Mouse (Mus musculus): ENCODE measurements around the gene G3bp1.

DNA sequence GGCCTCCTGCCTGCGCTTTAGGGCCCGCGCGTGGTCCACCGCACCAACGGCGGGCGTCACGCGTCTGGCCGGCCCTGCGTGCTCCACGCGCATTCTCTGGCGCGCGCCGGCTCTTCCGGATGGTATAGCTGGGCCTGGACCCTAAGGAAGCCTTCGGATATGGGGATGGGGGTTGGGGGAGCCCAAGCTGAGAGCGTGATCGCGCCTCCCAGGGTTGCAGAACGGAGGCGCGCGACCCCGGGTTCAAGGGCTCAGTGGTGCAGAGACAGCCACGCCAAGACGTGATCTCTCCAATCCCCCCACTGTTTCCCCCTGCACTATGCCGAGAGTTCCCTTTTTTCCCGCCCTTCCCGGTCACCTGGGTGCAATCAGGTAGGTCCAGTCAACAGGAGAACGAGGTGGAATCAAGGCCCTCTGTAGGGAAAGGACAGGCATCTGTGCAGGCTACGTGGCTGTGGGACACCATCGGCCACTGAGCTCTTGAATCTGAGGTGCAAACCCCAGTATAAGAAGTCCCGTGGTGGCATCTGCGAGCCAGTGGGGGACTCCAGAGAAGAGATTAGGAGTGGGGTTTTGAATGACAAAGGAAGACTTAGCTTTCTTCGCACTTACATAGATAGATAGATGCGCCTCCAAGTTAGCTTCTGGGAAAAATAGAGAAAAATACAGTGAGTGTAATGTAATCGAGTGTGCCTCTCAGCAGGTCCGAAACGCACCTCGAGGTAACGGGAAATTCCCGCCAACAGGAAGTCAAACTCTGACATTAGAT lies 622 bp downstream of the G3bp1 start:
- no peak for TF ChIP-seq CTCF (conservative IDR thresholded peaks at IDR 0.05 in 1 of 2, IDR thresholded peaks at IDR 0.05 in 1 of 2; ENCODE audit: low read depth in 2 of 2, low read length in 2 of 2)
- TF ChIP-seq GABPA (IDR thresholded peaks at IDR 0.05; ENCODE audit: insufficient replicate concordance, low read depth, low read length), result no peak
- peak; percentile 31 for TF ChIP-seq MAX (IDR thresholded peaks at IDR 0.05; ENCODE audit: low read length)
- TF ChIP-seq MAFK (IDR thresholded peaks at IDR 0.05; ENCODE audit: insufficient replicate concordance, low read length), result no peak
- no peak for TF ChIP-seq ZNF384 (IDR thresholded peaks at IDR 0.05; ENCODE audit: low read depth, low read length)
- no peak for TF ChIP-seq POLR2AphosphoS2 (IDR thresholded peaks at IDR 0.05; ENCODE audit: low read depth, low read length)
- no peak for TF ChIP-seq UBTF (IDR thresholded peaks at IDR 0.05; ENCODE audit: low read depth, low read length)
- TF ChIP-seq JUN (IDR thresholded peaks at IDR 0.05; ENCODE audit: insufficient read depth, low read depth, low read length), result no peak
- no peak for TF ChIP-seq BHLHE40 (IDR thresholded peaks at IDR 0.05; ENCODE audit: low read depth, low read length)
- TF ChIP-seq MYC (IDR thresholded peaks at IDR 0.05; ENCODE audit: low read depth, low read length), result no peak
- no peak; the same call in 1 of the 2 replicates for TF ChIP-seq POLR2A (IDR thresholded peaks at IDR 0.05; ENCODE audit: low read depth, low read length)
- no peak for TF ChIP-seq SMC3 (IDR thresholded peaks at IDR 0.05; ENCODE audit: low read depth, low read length)
